Mouse (Mus musculus) bone marrow, adult 2 months (tissue): ENCODE measurements at regions not wholly inside any gene's neighbourhood (a gene's known extent, or its start where the extent isn't known, plus 50 kb on each side); places are given as distances from the start of the nearest gene placed in this dataset.

Experiments
- CTCF ChIP-seq: fragments of 200-500 bp; IDR thresholded peaks from 2 replicates; pipeline ENCODE4 v1.5.1; 2011; ENCODE audit warnings: low read length, control low read depth; ENCODE audit not compliant: control insufficient read depth, insufficient read depth
- POLR2A ChIP-seq: fragments of 200-500 bp; IDR thresholded peaks from 2 replicates; pipeline ENCODE4 v1.6.1; 2011; ENCODE audit warnings: low read depth, mild to moderate bottlenecking, control low read depth, low read length, borderline replicate concordance; ENCODE audit not compliant: control insufficient read depth

GRCm38 (mm10) chr1:187556718-187557117, 51.9 kb upstream of the Esrrg start:
- TF ChIP-seq CTCF (no peak), POLR2A (no peak)
